Mouse (Mus musculus) heart, embryonic 16.5 days (tissue): ENCODE results near the gene Zfp329. TPM values are rescaled to one million over a fixed set of nuclear protein-coding genes. Genes with fewer than 3 reads are reported as not detected.
"Not testable (repeated sequence)": the region's sequence is repeated elsewhere in the genome, so short reads cannot be mapped to it uniquely, and the experiment has no call there.

ENCODE experiments used
- ATAC-seq: fragments of 200-750 bp; cut with Nextera tagmentation; replicated peaks from 2 replicates; pipeline ENCODE4 v1.8.0; 2017; ENCODE audit warnings: moderate number of reproducible peaks; ENCODE audit not compliant: insufficient read depth, low FRiP score; ENCODE audit errors: extremely low read depth
- H3K27ac ChIP-seq: fragments of 300-500 bp; sonication (generic); 2 replicates; pipeline ENCODE4 v1.5.1; 2014; ENCODE audit warnings: mild to moderate bottlenecking, low read length, control low read depth, moderate library complexity
- H3K27me3 ChIP-seq: fragments of 300-500 bp; sonication (generic); 2 replicates; pipeline ENCODE4 v1.6.1; 2014; ENCODE audit warnings: low read length, mixed read lengths; ENCODE audit not compliant: control insufficient read depth, insufficient read depth
- H3K36me3 ChIP-seq: fragments of 300-500 bp; sonication (generic); 2 replicates; pipeline ENCODE4 v1.6.1; 2014; ENCODE audit not compliant: control insufficient read depth, insufficient read depth
- H3K4me1 ChIP-seq: fragments of 300-500 bp; sonication (generic); 2 replicates; pipeline ENCODE4 v1.6.1; 2014; ENCODE audit warnings: low read length, mixed read lengths; ENCODE audit not compliant: control insufficient read depth, insufficient read depth
- H3K4me2 ChIP-seq: fragments of 300-500 bp; sonication (generic); 2 replicates; pipeline ENCODE4 v1.6.1; 2014; ENCODE audit warnings: low read depth, mild to moderate bottlenecking, control low read depth, low read length
- H3K4me3 ChIP-seq: fragments of 300-500 bp; sonication (generic); 2 replicates; pipeline ENCODE4 v1.5.1; 2014; ENCODE audit warnings: mild to moderate bottlenecking, control low read depth, low read length
- H3K9ac ChIP-seq: fragments of 300-500 bp; sonication (generic); 2 replicates; pipeline ENCODE4 v1.6.1; 2014; ENCODE audit warnings: low read length, control low read depth
- H3K9me3 ChIP-seq: fragments of 300-500 bp; sonication (generic); replicated peaks from 2 replicates; pipeline ENCODE4 v1.6.1; 2016; ENCODE audit warnings: low read length; ENCODE audit not compliant: control insufficient read depth
- WGBS: fragments of 180-500 bp; shearing (Covaris S2); extraction: QIAGEN DNeasy Blood & Tissue Kit; methylation state at CpG from one replicate; pipeline ENCODE4 v1.1.7; 2014; 5-methylcytosine and 5-hydroxymethylcytosine counted together
- polyA plus RNA-seq: library from polyadenylated mRNA; unstranded; fragments of >200 nt; fragmentation: Nextera tagmentation; extraction: Ambion mirVana; gene quantifications from 2 replicates; pipeline ENCODE4 v1.2.1, GENCODE M21; 2015

Zfp329 gene
- polyA plus RNA-seq, 1 experiment from 2014 or later, result 11.2 TPM

DNA sequence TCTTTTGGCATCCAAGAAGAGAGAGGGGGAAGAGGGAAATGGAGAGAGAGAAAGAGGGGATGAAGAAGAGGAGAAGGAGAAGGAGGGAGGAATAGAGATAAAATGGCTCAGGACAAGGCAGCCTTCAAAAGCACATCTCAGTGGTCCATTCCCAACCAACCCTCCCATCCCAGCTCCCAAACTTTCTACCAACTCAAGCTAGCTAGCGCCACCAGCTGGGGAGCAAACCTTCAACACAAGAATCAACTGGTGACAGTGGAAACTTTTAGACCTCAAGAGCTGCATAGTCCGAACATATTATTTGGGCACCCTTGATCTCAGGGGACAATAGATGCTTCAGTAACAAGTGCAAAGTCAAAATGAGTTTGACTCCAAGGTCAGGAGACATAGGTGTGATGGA is 20.7 kb downstream of the Zfp329 start:
- H3K27ac ChIP-seq, result no peak overlapping the region
- peaks cover 13% of the 10 kb centered on the region for H3K9me3 ChIP-seq
- no peak overlapping the region for H3K4me2 ChIP-seq
- peaks cover 5% of the 10 kb centered on the region; the same call in 1 of the 2 replicates for H3K4me1 ChIP-seq
- ATAC-seq, result no peak
- peaks cover 18% of the 10 kb centered on the region for H3K36me3 ChIP-seq
- H3K9ac ChIP-seq, result no peak overlapping the region
- H3K4me3 ChIP-seq, result no peak overlapping the region
- WGBS, result 63% methylated on average over 2 of the region's 2 CpGs
- no peaks in the 10 kb centered on the region for H3K27me3 ChIP-seq

DNA sequence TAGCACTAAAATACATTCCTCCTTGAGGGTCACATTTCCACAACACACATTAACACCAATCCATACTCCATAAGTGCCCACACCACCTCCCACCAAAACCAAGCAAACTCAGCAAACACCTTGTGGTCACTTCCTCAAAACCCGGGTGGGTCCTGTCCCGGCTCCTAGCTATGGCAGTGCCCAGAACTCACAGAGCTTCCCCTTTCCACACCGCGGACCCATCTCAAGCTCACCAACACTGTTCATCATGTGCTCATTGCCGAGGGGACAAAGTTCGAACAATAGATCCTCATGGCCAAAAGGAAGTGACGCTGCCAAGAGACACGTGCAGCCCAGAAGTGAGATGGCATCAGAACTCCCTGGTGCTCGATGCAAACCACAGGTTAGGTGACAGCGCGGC is 26.0 kb downstream of the Zfp329 start:
- not testable (repeated sequence) for ATAC-seq

DNA sequence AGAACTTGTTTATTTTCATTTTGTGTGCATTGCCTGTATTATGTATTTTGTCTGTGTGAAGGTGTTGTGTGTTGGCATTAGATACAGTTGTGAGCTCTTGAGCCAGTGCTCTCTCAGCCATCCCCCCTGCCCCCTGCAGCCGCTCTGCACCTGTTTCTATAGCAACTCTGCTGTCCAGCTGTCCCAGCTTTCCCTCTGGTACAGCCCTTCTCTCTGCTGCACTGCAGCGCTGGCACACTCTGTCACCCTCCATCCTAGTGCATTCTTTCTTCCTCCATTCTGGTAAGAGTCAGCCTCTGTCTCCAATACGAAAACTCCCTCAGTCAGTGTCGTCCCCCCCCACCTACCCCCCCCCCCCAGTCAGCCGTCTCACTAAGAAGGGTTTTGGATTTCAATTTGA is 30.6 kb downstream of the Zfp329 start:
- Histone ChIP-seq H3K9ac (no peak overlapping the region), H3K4me3 (no peak overlapping the region), H3K27ac (no peak overlapping the region), H3K36me3 (no peaks in the 10 kb centered on the region), H3K4me2 (no peak overlapping the region), H3K27me3 (no peaks in the 10 kb centered on the region), H3K4me1 (no peaks in the 10 kb centered on the region), H3K9me3 (no peaks in the 10 kb centered on the region)
- no peak for ATAC-seq
- 39% methylated on average over 5 of the region's 5 CpGs for WGBS

More for the DNA sequence above, 26.0 kb downstream of the Zfp329 start:
- H3K4me2 ChIP-seq, H3K27ac ChIP-seq, H3K4me3 ChIP-seq, H3K27me3 ChIP-seq, H3K4me1 ChIP-seq, H3K9ac ChIP-seq: not testable (repeated sequence)
- 77% methylated on average over 11 of the region's 11 CpGs for WGBS
- H3K9me3 ChIP-seq, result peaks cover 10% of the 10 kb centered on the region
- peaks cover 13% of the 10 kb centered on the region for H3K36me3 ChIP-seq

DNA sequence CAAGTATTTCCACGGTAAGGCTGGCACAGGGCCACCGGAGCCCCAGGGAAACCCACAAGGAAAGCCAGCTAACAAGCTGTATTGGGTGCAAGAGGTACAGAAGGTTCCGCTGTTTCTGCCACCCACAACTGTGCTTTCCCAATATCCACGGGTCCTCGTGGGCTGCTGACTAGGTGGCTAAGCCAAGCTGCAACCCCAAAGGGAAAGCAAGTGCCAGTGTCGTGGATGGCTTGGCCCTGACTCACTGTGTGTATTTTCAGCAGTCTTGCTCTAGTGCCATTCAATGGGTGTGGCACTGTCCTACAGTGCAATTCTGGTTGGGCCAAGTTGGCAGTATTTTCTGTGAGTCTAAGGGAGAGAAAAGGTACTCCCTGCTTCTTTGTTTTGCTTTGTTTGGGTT is 31.3 kb downstream of the Zfp329 start:
- 79% methylated on average over 6 of the region's 6 CpGs for WGBS
- H3K4me1 ChIP-seq, result no peaks in the 10 kb centered on the region
- no peak overlapping the region for H3K9ac ChIP-seq
- H3K27me3 ChIP-seq, result no peaks in the 10 kb centered on the region
- no peak overlapping the region for H3K4me2 ChIP-seq
- no peak overlapping the region for H3K27ac ChIP-seq
- no peaks in the 10 kb centered on the region for H3K9me3 ChIP-seq
- H3K4me3 ChIP-seq, result no peak overlapping the region
- no peaks in the 10 kb centered on the region for H3K36me3 ChIP-seq
- no peak for ATAC-seq

DNA sequence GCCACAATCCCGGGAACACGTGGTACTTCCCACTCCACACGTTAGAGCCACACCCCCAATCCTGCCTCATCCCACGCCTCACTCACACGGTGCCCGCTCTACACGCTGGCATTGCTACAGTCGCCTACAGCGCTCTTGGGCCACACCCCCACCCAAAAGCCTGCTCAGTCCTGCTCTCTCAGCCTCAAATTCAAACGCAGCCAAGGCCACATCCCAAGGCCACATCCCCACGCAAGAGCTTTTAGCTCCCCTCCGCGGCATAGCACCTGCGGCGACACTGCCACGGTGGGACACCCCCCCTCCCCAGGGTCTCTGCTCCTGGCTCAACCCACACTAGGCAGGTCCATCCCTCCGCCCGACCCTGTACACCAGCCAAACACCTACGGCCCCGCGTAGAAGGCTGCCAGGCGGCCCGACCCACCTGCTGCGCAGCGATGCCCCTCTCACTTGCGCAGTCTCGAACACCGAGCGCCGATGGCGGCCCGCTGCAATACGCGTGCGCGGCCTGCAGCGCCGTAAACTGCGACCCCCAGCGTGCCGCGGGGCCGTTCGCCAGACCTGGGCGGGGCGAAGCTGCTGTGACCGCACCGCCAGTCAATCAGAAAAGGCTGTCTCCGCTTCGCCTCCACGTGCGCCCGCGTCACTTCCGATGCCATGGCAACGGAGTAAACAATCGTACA is 38.4 kb downstream of the Zfp329 start:
- peak overlapping the region; percentile 80 for H3K4me3 ChIP-seq
- peaks cover under 1% of the 10 kb centered on the region for H3K36me3 ChIP-seq
- H3K4me1 ChIP-seq, result peaks cover 5% of the 10 kb centered on the region
- WGBS, result under 1% methylated on average over 57 of the region's 57 CpGs
- H3K9me3 ChIP-seq, result no peaks in the 10 kb centered on the region
- no peaks in the 10 kb centered on the region for H3K27me3 ChIP-seq
- H3K9ac ChIP-seq, result peak overlapping the region; percentile 86
- H3K27ac ChIP-seq, result no peak overlapping the region
- ATAC-seq, result peak; percentile 95
- peak overlapping the region; percentile 100 for H3K4me2 ChIP-seq

DNA sequence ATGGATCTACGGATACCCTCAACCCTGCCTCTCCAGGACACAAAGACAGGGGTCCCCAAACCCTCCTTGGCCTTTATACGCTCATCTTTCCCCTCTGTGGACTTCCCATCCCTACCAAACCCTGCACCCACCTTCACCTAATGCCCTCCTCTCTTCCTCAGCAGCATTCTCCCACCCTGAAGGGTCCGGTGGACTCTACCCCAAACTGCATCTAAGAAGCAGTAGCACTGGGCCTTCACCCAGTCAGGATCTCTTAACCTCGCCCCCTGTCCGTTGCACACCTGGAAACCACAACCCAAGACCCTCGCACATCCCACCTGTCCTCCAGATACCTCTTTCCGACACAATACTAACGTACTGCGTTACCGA is 38.9 kb downstream of the Zfp329 start:
- Histone ChIP-seq H3K4me3 (peak overlapping the region; percentile 80), H3K9ac (peak overlapping the region; percentile 86), H3K36me3 (peaks cover 6% of the 10 kb centered on the region), H3K4me1 (peaks cover 5% of the 10 kb centered on the region), H3K9me3 (no peaks in the 10 kb centered on the region), H3K27me3 (no peaks in the 10 kb centered on the region), H3K27ac (no peak overlapping the region), H3K4me2 (peak overlapping the region; percentile 100)
- 21% methylated on average over 10 of the region's 10 CpGs for WGBS
- peak; percentile 20 for ATAC-seq

DNA sequence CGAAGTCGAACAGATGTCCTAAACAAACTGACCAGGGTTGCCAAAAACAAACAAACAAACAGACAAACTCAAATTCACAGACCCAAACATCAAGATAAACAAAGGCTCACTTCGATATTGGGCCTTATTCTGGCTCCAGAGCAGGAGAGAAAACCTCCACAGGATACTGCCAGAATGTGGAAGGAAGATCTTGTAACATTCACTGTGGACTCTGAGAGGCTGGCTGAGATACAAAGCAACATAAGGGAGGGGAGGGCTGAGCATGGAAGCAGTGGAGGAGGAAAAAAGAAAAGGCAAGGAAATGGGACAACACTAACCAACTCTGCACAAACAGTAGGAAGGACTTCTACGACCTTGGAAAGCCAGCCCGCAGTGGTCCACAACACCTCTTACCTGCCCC is 39.5 kb downstream of the Zfp329 start:
- no peak overlapping the region for H3K4me2 ChIP-seq
- H3K4me3 ChIP-seq, result no peak overlapping the region
- H3K9me3 ChIP-seq, result no peaks in the 10 kb centered on the region
- H3K9ac ChIP-seq, result no peak overlapping the region
- no peak overlapping the region for H3K27ac ChIP-seq
- no peaks in the 10 kb centered on the region for H3K27me3 ChIP-seq
- H3K36me3 ChIP-seq, result peaks cover 10% of the 10 kb centered on the region
- 85% methylated on average over 5 of the region's 5 CpGs for WGBS
- H3K4me1 ChIP-seq, result peaks cover 5% of the 10 kb centered on the region
- ATAC-seq, result no peak

DNA sequence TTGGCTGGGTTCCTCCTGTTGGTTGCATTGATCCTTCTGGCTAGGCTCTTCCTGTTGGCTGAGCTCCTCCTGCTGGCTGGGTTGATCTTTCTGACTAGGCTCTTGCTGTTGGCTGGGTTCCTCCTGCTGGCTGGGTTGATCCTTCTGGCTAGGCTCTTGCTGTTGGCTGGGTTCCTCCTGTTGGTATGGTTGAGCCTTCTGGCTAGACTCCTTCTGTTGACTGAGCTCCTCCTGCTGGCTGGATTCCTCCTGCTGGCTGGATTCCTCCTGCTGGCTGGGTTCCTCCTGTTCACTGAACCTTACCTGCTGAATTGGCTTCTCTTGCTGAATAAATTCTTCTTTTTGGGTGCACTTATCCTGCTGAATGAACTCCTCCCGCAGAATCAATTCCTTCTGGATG is 44.1 kb downstream of the Zfp329 start:
- H3K9me3 ChIP-seq, result no peaks in the 10 kb centered on the region
- ATAC-seq, result no peak
- no peak overlapping the region for H3K4me3 ChIP-seq
- 100% methylated on average over 1 of the region's 1 CpGs for WGBS
- H3K4me1 ChIP-seq, result no peaks in the 10 kb centered on the region
- H3K27ac ChIP-seq, result no peak overlapping the region
- H3K4me2 ChIP-seq, result no peak overlapping the region
- no peaks in the 10 kb centered on the region for H3K27me3 ChIP-seq
- H3K36me3 ChIP-seq, result peaks cover 21% of the 10 kb centered on the region
- no peak overlapping the region for H3K9ac ChIP-seq

DNA sequence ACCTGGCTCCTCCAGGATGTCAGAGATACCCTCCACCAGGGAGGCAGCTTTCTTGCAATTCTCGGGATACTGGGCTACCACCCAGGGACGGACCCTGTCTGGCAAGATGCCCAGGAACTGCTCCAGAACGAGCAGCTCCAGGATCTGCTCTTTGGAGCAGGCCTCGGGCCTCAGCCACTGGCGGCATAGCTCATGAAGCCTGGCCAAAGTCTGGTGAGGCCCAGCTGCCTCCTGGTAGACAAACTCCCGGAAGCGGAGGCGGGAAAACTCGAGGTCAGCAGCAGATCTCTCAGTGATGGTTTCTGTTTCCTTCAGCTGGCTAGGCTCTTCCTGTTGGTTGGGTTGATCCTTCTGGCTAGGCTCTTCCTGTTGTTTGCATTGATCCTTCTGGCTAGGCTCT is 44.5 kb downstream of the Zfp329 start:
- Histone ChIP-seq H3K9me3 (no peaks in the 10 kb centered on the region), H3K27ac (no peak overlapping the region), H3K4me1 (no peaks in the 10 kb centered on the region), H3K4me3 (no peak overlapping the region), H3K36me3 (peaks cover 25% of the 10 kb centered on the region), H3K27me3 (no peaks in the 10 kb centered on the region), H3K9ac (no peak overlapping the region), H3K4me2 (no peak overlapping the region)
- 79% methylated on average over 9 of the region's 9 CpGs for WGBS
- no peak for ATAC-seq
